Mouse (Mus musculus): ENCODE measurements around the gene Fancc. TPM values are rescaled to one million over a fixed set of nuclear protein-coding genes. Genes with fewer than 3 reads are reported as not detected.

Fancc gene
- polyA plus RNA-seq, 1 experiment from 2014 or later, result 23.7 TPM

DNA sequence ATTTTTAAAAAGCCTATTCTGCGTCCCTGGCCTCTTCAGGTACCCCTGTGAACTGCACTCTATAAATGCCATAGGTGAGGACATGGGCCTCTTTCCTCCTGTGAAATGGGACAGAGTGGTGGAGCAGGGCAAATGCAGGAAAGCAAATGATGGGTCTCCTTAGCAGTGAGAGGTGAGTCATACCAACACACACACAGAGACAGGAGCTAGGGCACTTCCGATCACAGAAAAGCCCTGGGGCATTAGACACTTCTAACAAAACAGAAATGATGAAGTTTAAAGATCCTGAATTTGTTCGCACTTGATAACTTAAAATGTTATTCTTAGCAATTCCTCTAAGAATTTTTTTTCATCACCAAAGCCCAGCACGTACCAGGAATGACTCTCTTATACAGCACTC is 157.1 kb downstream of the Fancc start:
- Histone ChIP-seq H3K4me2 (replicated peaks) (no peak overlapping the region), H3K9me3 (no peaks in the 10 kb centered on the region), H3K27ac (no peak overlapping the region), H3K4me1 (peaks cover 14% of the 10 kb centered on the region), H3K27me3 (no peaks in the 10 kb centered on the region), H3K36me3 (no peaks in the 10 kb centered on the region), H3K4me3 (no peak overlapping the region), H3K9ac (no peak overlapping the region)
- ATAC-seq (ENCODE audit: insufficient number of reproducible peaks, insufficient read depth, low FRiP score, low TSS enrichment), result no peak
- WGBS, result 79% methylated on average over 4 of the region's 4 CpGs

DNA sequence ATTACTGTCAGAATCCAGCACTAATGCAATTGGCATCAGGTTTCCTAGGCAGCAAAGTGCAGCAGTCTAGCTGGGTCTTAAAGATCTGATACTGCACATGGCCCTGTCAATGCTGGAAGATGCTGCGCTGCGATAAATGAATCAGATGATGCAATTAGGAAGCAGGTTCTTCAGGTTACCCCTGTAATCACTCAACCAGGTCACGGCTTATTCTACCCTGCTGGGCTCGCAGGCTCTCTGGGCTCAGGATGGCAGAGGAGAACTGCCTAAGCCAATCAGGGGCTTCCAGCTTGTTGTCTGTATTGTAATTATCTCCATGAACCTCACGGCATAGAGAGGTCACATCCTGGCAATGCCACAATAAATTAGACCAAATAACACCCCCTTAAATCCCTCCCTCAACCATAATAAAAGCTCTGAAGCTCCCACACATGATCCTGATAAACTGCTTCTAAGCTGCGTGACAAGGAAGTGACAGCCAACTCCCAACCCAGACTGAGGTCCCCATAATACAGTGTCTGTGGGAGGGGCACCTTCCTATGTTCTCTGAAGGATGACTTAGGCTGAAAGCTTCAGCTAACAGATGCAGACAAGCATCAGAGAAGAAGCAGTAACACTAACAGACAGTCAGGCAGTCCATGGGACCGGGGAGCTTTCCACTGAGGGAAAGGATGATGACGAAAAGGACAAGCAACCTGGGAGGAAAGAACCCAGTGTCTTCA is 159.7 kb downstream of the Fancc start:
- Histone ChIP-seq H3K9me3 (no peaks in the 10 kb centered on the region), H3K9ac (no peak overlapping the region), H3K36me3 (no peaks in the 10 kb centered on the region), H3K27ac (no peak overlapping the region), H3K27me3 (no peaks in the 10 kb centered on the region), H3K4me3 (no peak overlapping the region), H3K4me2 (replicated peaks) (no peak overlapping the region), H3K4me1 (peaks cover 22% of the 10 kb centered on the region)
- 29% methylated on average over 8 of the region's 8 CpGs for WGBS
- peak; percentile 72 for ATAC-seq (ENCODE audit: insufficient number of reproducible peaks, insufficient read depth, low FRiP score, low TSS enrichment)

DNA sequence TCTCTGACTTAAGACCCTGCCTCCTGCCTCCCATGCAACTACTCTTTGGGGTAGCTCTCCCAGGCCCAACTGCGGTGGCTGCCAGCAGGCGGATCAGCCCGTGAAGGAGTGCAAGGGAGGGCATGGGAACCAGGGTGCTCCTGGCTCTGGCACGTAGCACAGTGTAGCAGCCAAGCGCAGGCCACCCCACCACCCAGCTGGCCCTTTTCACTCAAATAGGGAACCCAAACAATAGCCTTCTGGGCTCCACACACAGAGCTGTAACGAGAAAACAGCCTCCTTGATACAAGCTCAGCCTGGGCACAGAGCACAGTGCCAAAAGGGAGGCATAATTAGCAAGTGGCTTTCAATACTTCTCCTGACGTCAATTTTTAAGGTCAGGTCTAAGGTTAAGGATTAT is 160.7 kb downstream of the Fancc start:
- Histone ChIP-seq H3K9me3 (no peaks in the 10 kb centered on the region), H3K9ac (no peak overlapping the region), H3K36me3 (no peaks in the 10 kb centered on the region), H3K27me3 (no peaks in the 10 kb centered on the region), H3K27ac (peak overlapping the region; percentile 70), H3K4me1 (peaks cover 22% of the 10 kb centered on the region), H3K4me3 (no peak overlapping the region), H3K4me2 (replicated peaks) (no peak overlapping the region)
- 35% methylated on average over 7 of the region's 7 CpGs for WGBS
- peak; percentile 58; the same call in 1 of the 2 replicates for ATAC-seq (ENCODE audit: insufficient number of reproducible peaks, insufficient read depth, low FRiP score, low TSS enrichment)

DNA sequence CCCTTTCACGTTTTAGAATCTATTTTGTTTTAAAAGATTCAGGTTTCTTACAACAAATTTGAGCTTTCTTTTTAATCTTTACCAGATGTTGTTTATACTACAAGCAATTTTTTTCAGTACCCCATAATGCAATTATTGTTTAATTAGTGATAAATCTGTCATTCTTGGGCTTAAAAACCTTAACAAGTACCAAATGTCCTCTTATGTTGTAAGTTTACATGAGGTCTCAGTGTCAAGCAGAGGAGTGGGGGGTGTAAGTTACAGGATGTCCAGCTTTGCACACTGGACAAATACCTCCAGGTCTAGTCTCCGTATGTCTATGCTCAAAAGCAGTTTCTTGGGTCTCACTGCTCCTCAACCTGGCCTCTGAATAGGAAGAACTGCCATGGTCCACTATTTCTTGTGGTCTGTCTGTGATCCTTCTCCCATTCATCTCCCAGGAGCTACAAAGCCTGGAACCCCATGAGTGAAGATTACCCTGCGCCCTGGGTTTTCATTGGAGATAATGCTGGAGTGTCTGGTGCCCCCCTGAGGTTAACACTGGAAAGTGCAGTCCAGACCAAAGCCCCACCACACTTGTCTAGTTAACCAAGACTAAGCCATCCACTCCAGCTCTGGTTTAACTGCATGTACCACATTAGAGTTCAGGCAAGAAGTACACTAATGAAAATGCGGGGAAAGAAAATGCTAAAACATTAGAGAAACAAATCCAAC is 161.5 kb downstream of the Fancc start:
- no peak overlapping the region for H3K4me2 ChIP-seq (replicated peaks)
- ATAC-seq (ENCODE audit: insufficient number of reproducible peaks, insufficient read depth, low FRiP score, low TSS enrichment), result no peak
- no peak overlapping the region for H3K4me3 ChIP-seq
- H3K9me3 ChIP-seq, result no peaks in the 10 kb centered on the region
- peak overlapping the region; percentile 70; the same call in 1 of the 2 replicates for H3K27ac ChIP-seq
- WGBS, result 46% methylated on average over 4 of the region's 4 CpGs
- no peak overlapping the region for H3K9ac ChIP-seq
- H3K4me1 ChIP-seq, result peaks cover 27% of the 10 kb centered on the region
- no peaks in the 10 kb centered on the region for H3K27me3 ChIP-seq
- no peaks in the 10 kb centered on the region for H3K36me3 ChIP-seq

DNA sequence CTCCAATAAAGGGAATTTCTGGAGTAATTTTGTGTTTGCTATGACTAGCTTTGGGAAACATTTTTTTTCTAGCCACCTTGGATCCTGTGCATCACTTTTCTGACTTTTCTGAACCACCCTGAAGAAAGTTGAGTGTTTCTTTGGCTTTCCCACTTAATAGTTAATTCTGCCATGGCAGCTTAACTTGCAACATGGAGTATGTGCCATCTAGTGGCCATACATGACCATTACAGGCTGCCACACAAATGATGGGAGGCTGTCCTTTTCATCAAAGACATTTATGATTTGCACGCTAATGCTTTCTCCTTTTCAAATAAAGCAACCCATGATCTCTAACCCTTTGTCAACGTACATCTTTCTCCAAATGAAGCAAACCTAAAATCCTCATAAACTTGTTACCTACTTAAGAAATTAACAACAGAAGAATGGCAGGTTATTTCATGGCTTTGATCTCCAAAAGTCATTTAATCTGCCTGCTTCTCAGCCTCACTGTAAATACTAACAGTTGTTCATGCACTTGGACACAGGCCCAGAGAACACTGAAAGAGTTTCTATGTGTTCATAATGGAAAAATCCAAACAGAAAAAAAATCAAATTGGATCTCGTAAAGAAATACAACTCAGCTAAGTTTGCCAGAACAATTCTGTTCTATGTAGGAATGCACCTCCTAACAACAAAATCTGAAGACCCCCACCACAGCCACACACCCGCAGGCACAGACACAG is 164.3 kb downstream of the Fancc start:
- Histone ChIP-seq H3K36me3 (no peaks in the 10 kb centered on the region), H3K4me1 (peaks cover 35% of the 10 kb centered on the region), H3K4me2 (replicated peaks) (no peak overlapping the region), H3K9me3 (no peaks in the 10 kb centered on the region), H3K9ac (no peak overlapping the region), H3K4me3 (no peak overlapping the region), H3K27ac (no peak overlapping the region), H3K27me3 (no peaks in the 10 kb centered on the region)
- WGBS, result 39% methylated on average over 4 of the region's 4 CpGs
- ATAC-seq (ENCODE audit: insufficient number of reproducible peaks, insufficient read depth, low FRiP score, low TSS enrichment), result no peak

DNA sequence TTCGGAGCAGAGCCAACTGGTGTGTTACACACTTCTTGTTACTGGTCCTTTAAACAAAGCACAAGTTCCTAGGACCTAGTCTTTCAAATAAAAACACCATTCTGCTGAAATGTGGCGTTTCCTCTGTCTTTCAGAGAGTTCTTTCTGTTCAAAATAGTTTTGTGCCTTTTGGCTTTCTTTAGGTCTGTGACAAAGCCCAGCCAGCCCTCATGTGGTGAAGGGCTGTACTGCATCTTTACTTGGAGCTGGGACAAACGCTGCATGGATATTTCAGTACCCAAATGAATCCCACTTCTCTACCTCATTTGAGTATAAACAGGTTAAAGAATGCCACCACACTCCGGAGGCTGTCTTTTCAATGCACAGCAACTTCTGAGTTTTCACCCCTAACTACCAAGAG is 165.7 kb downstream of the Fancc start:
- H3K36me3 ChIP-seq, result no peaks in the 10 kb centered on the region
- no peak overlapping the region for H3K4me2 ChIP-seq (replicated peaks)
- H3K4me1 ChIP-seq, result peaks cover 27% of the 10 kb centered on the region; the same call in 1 of the 2 replicates
- H3K9me3 ChIP-seq, result no peaks in the 10 kb centered on the region
- H3K27me3 ChIP-seq, result no peaks in the 10 kb centered on the region
- no peak for ATAC-seq (ENCODE audit: insufficient number of reproducible peaks, insufficient read depth, low FRiP score, low TSS enrichment)
- H3K4me3 ChIP-seq, result no peak overlapping the region
- WGBS, result 37% methylated on average over 4 of the region's 4 CpGs
- no peak overlapping the region for H3K9ac ChIP-seq
- no peak overlapping the region; the same call in 1 of the 2 replicates for H3K27ac ChIP-seq

DNA sequence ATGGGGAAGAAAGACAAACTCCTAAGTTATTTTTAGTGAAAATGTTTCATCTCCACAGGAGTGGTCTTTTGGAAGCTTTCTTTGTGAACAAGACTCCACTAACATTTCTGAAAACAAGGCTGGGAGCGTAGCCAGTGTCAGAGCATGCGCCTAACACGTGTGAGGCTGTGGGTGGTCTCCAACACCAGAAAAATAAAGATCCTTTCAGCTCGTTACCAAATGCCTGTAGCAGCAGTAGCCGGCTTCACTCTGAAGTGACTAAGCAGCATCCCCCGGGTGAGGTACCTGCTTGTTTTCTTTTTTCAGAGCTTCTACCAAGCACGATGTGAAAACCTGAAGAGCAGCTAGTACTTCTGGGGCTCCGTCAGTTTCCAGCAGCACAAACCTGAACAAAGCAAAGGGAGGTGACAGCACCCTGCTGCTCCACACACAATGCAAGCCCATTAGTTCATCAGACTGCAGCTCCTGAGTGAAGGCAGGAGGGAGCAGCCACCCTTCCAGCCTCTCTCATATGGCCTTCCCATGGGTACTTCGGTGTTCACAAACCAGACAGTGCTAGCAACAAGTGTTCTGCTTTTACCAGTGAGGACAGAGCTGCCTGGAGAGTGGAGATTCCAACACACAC is 166.7 kb downstream of the Fancc start:
- Histone ChIP-seq H3K9ac (no peak overlapping the region), H3K9me3 (no peaks in the 10 kb centered on the region), H3K36me3 (no peaks in the 10 kb centered on the region), H3K4me3 (no peak overlapping the region), H3K4me1 (peaks cover 26% of the 10 kb centered on the region; the same call in 1 of the 2 replicates), H3K27ac (peak overlapping the region; percentile 65), H3K4me2 (replicated peaks) (no peak overlapping the region), H3K27me3 (no peaks in the 10 kb centered on the region)
- ATAC-seq (ENCODE audit: insufficient number of reproducible peaks, insufficient read depth, low FRiP score, low TSS enrichment), result no peak
- WGBS, result 33% methylated on average over 9 of the region's 9 CpGs

DNA sequence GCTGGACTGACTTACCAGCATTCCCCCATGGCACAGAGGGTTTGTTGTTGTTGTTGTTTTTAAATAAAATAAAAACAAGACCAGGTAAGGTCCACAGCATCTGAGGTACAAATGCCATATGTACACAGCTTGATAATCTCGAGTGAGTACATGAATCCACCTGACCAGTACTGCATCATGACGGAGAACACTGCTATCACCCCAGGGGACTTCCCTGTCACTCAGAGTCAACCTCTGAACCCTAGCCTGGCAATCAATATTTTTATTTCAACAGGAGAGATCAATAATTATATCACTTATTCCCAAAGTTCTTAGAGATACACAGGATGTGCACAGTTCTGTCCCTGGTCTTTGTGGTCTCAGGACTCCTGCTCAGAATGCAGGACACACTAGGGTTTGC is 171.1 kb downstream of the Fancc start:
- Histone ChIP-seq H3K4me2 (replicated peaks) (no peak overlapping the region), H3K27me3 (no peaks in the 10 kb centered on the region), H3K9me3 (no peaks in the 10 kb centered on the region), H3K4me1 (peaks cover 50% of the 10 kb centered on the region), H3K4me3 (no peak overlapping the region), H3K36me3 (no peaks in the 10 kb centered on the region), H3K27ac (no peak overlapping the region), H3K9ac (no peak overlapping the region)
- WGBS, result 78% methylated on average over 2 of the region's 2 CpGs
- no peak for ATAC-seq (ENCODE audit: insufficient number of reproducible peaks, insufficient read depth, low FRiP score, low TSS enrichment)

DNA sequence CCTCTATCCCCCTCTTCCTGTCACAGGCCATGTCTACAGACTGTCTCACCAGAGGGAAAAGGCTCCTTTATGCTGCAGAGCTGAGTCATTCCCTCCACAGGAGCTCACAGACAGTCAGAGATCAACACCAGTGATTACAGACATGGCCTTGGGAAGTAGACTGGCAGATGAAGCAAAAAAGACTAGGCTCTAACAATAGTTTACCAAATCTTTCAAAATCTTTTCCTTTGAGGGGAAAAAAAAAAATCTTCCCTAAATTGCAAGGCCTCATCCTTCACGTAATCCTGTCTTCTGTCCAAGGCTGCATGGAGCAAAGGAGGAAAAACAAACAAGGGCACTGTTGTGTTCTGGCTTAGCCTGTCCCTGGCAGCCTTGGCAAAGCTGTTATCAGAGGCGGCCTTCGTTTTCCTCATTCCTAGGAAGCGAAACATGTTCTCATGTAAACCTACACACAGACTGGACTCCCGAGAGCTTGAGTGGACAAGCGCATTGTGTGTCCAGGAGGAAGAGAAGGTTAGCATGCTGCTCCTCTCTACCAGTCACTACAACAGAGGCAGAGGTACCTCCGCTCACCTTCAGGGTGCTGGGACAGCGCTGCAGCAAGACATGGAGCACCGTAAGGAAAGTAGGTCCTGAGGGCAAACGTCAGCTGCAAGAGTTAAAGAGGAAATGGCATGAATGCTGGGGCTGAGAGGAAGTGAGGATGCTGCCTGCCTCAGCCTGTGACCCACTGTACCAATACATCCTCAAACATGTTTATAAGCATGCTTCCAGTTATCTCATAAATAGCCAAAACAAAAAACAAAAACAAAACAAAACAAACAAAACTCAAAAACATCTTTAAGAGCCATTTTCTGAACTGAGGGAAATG is 171.9 kb downstream of the Fancc start:
- Histone ChIP-seq H3K9ac (no peak overlapping the region), H3K9me3 (no peaks in the 10 kb centered on the region), H3K27ac (peak overlapping the region; percentile 77), H3K4me2 (replicated peaks) (no peak overlapping the region), H3K36me3 (no peaks in the 10 kb centered on the region), H3K27me3 (no peaks in the 10 kb centered on the region), H3K4me3 (no peak overlapping the region), H3K4me1 (peaks cover 44% of the 10 kb centered on the region)
- no peak for ATAC-seq (ENCODE audit: insufficient number of reproducible peaks, insufficient read depth, low FRiP score, low TSS enrichment)
- 49% methylated on average over 10 of the region's 10 CpGs for whole genome bisulfite sequencing

DNA sequence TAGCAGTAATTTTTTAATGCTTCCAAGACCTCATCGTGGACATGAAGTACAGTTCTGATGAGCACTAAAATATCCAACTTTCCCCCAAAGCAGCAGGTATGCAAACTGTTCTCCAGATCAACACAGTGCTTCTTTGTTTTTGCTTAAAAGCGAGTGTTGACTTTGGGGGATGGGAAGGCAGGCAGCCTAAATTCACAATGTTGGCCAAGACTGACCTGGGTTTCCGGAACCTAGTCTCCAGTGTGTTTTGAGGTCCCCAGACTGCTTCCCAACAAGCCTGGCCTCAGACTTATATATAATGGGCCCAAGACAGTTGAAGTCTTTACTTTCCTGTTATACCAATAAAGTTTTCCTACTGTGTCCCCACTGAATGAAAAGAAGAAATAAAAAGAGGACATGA is 172.8 kb downstream of the Fancc start:
- H3K36me3 ChIP-seq, result no peaks in the 10 kb centered on the region
- WGBS, result 22% methylated on average over 3 of the region's 3 CpGs
- peaks cover 37% of the 10 kb centered on the region for H3K4me1 ChIP-seq

More for the DNA sequence above, 172.8 kb downstream of the Fancc start:
- no peak for ATAC-seq (ENCODE audit: insufficient number of reproducible peaks, insufficient read depth, low FRiP score, low TSS enrichment)
- Histone ChIP-seq H3K27me3 (no peaks in the 10 kb centered on the region), H3K9me3 (no peaks in the 10 kb centered on the region), H3K4me3 (no peak overlapping the region), H3K4me2 (replicated peaks) (no peak overlapping the region), H3K27ac (peak overlapping the region; percentile 77), H3K9ac (no peak overlapping the region)

Data from embryonic facial prominence, embryonic 12.5 days (tissue).